Mouse (Mus musculus) left cerebral cortex, postnatal 10 days (tissue): ENCODE results near the gene Tbx1. TPM values are rescaled to one million over a fixed set of nuclear protein-coding genes. Genes with fewer than 3 reads are reported as not detected.

Experiments
- DNase-seq, 2 experiments: peaks; one replicate each; pipeline ENCODE4 v3.0.0; 2021 to 2022; ENCODE audit warnings: low spot score in 2 of 2, mixed read lengths in 1 of 2; ENCODE audit errors: extremely low spot score in 1 of 2
- intact Hi-C: fragments of 180-260 bp; cut with DNase I; formaldehyde crosslinking; loops from one replicate; pipeline ENCODE4 v1.15.1; 2025
- total RNA-seq, 2 experiments: library from RNA; stranded (reverse); gene quantifications; 2 replicates each; pipeline ENCODE4 v1.2.3; 2021

Tbx1 gene
- total RNA-seq, 2 experiments from 2014 or later, result 1.5 to 1.7 TPM

- intact Hi-C loops, result loop anchor here (5.0 kb wide), 2 partner anchors 53 to 178 kb away; no protein-coding TSS in a partner anchor
These were observed 34.2 kb upstream of the Tbx1 start for GRCm38 (mm10) chr16:18624641-18625040.

GRCm38 (mm10) chr16:18623751-18624540, 33.5 kb upstream of the Tbx1 start:
- intact Hi-C loops, result no loop called here
- DNase-seq, result peak in 1 of 2 experiments; percentile 48

More at GRCm38 (mm10) chr16:18624641-18625040, 34.2 kb upstream of the Tbx1 start:
- peak in 1 of 2 experiments; percentile 38 for DNase-seq

- peak in 1 of 2 experiments; percentile 41 for DNase-seq
- intact Hi-C loops, result no loop called here
These were observed 32.7 kb upstream of the Tbx1 start for GRCm38 (mm10) chr16:18622916-18623750.

- DNase-seq, result no peak
- intact Hi-C loops, result no loop called here
These were observed 31.5 kb upstream of the Tbx1 start, which contains the start of gene Gp1bb for GRCm38 (mm10) chr16:18622019-18622418. Gp1bb (minus strand) TSS chr16:18622403.

- DNase-seq, result peak in 1 of 2 experiments; percentile 66
- intact Hi-C loops, result no loop called here
These were observed 31.0 kb upstream of the Tbx1 start for GRCm38 (mm10) chr16:18621362-18622001.

GRCm38 (mm10) chr16:18620601-18621361, 30.3 kb upstream of the Tbx1 start:
- intact Hi-C loops, result no loop called here
- DNase-seq, result peak in 1 of 2 experiments; percentile 68

- intact Hi-C loops, result no loop called here
- DNase-seq, result no peak
These were observed 29.7 kb upstream of the Tbx1 start for GRCm38 (mm10) chr16:18620201-18620600.

GRCm38 (mm10) chr16:18619110-18619509, 28.6 kb upstream of the Tbx1 start:
- DNase-seq, result no peak
- intact Hi-C loops, result loop anchor here (5.0 kb wide), 1 partner anchor 272 kb away; the partner anchor contains the start of genes Arvcf and Tango2

- no peak for DNase-seq
- intact Hi-C loops, result loop anchor here (5.0 kb wide), 1 partner anchor 271 kb away; the partner anchor contains the start of genes Arvcf and Tango2
These were observed 27.8 kb upstream of the Tbx1 start for GRCm38 (mm10) chr16:18618297-18618696.

- intact Hi-C loops, result loop anchor here (2.0 to 5.0 kb wide), 2 partner anchors 175 to 270 kb away; partner anchors contain the start of genes Arvcf and Tango2
- peak; percentile 87 for DNase-seq
These were observed 27.0 kb upstream of the Tbx1 start for GRCm38 (mm10) chr16:18617370-18618065.

- intact Hi-C loops, result no loop called here
- no peak for DNase-seq
These were observed 22.8 kb upstream of the Tbx1 start for GRCm38 (mm10) chr16:18613301-18613700.

- intact Hi-C loops, result no loop called here
- no peak for DNase-seq
These were observed 21.3 kb upstream of the Tbx1 start for GRCm38 (mm10) chr16:18611752-18612151.

GRCm38 (mm10) chr16:18609099-18609498, 18.6 kb upstream of the Tbx1 start:
- intact Hi-C loops, result no loop called here
- no peak for DNase-seq

- no peak for DNase-seq
- intact Hi-C loops, result no loop called here
These were observed 17.8 kb upstream of the Tbx1 start for GRCm38 (mm10) chr16:18608226-18608625.

- intact Hi-C loops, result no loop called here
- no peak for DNase-seq
These were observed 15.2 kb upstream of the Tbx1 start for GRCm38 (mm10) chr16:18605705-18606104.

GRCm38 (mm10) chr16:18604267-18604701, 13.8 kb upstream of the Tbx1 start:
- intact Hi-C loops, result no loop called here
- DNase-seq, result no peak

GRCm38 (mm10) chr16:18601447-18601846, 11.0 kb upstream of the Tbx1 start:
- no peak for DNase-seq
- intact Hi-C loops, result no loop called here

- intact Hi-C loops, result no loop called here
- no peak for DNase-seq
These were observed 7.5 kb upstream of the Tbx1 start for GRCm38 (mm10) chr16:18598006-18598405.
